Mouse (Mus musculus) stomach, embryonic 15.5 days (tissue): ENCODE data around the gene Pheta1. TPM values are rescaled to one million over a fixed set of nuclear protein-coding genes. Genes with fewer than 3 reads are reported as not detected.

Source experiments
- ATAC-seq: fragments of 200-750 bp; cut with Nextera tagmentation; 2 replicates; pipeline ENCODE4 v1.8.0; 2017; ENCODE audit warnings: low read depth, moderate number of reproducible peaks, moderate TSS enrichment; ENCODE audit not compliant: insufficient read depth, low FRiP score
- H3K27ac ChIP-seq: fragments of 300-500 bp; sonication (generic); 2 replicates; pipeline ENCODE4 v1.5.1; 2015; ENCODE audit warnings: mild to moderate bottlenecking, inconsistent platforms
- H3K27me3 ChIP-seq: fragments of 300-500 bp; sonication (generic); replicated peaks from 2 replicates; pipeline ENCODE4 v1.6.1; 2015; ENCODE audit warnings: inconsistent platforms
- H3K36me3 ChIP-seq: fragments of 300-500 bp; sonication (generic); 2 replicates; pipeline ENCODE4 v1.6.1; 2015; ENCODE audit warnings: inconsistent platforms
- H3K4me1 ChIP-seq: fragments of 300-500 bp; sonication (generic); 2 replicates; pipeline ENCODE4 v1.6.1; 2015; ENCODE audit warnings: inconsistent platforms
- H3K4me2 ChIP-seq: fragments of 300-500 bp; sonication (generic); 2 replicates; pipeline ENCODE4 v1.6.1; 2015; ENCODE audit warnings: mild to moderate bottlenecking, inconsistent platforms
- H3K4me3 ChIP-seq: fragments of 300-500 bp; sonication (generic); replicated peaks from 2 replicates; pipeline ENCODE4 v1.5.1; 2015; ENCODE audit warnings: inconsistent platforms
- H3K9ac ChIP-seq: fragments of 300-500 bp; sonication (generic); 2 replicates; pipeline ENCODE4 v1.6.1; 2015; ENCODE audit warnings: inconsistent platforms
- H3K9me3 ChIP-seq: fragments of 300-500 bp; sonication (generic); 2 replicates; pipeline ENCODE4 v1.6.1; 2016; ENCODE audit warnings: inconsistent platforms
- WGBS: fragments of 180-500 bp; shearing (Covaris S2); methylation state at CpG from one replicate; pipeline ENCODE4 v1.1.7; 2015; 5-methylcytosine and 5-hydroxymethylcytosine counted together
- microRNA-seq: library from miRNA; unstranded; fragments of <30 nt; microRNA quantifications from one replicate; pipeline ENCODE4, GENCODE M21; 2016
- polyA plus RNA-seq: library from polyadenylated mRNA; unstranded; fragments of >200 nt; fragmentation: Nextera tagmentation; extraction: Ambion mirVana; gene quantifications from 2 replicates; pipeline ENCODE4 v1.2.1, GENCODE M21; 2015

The Pheta1 gene
- polyA plus RNA-seq, 1 experiment from 2014 or later = 23.7 TPM

DNA sequence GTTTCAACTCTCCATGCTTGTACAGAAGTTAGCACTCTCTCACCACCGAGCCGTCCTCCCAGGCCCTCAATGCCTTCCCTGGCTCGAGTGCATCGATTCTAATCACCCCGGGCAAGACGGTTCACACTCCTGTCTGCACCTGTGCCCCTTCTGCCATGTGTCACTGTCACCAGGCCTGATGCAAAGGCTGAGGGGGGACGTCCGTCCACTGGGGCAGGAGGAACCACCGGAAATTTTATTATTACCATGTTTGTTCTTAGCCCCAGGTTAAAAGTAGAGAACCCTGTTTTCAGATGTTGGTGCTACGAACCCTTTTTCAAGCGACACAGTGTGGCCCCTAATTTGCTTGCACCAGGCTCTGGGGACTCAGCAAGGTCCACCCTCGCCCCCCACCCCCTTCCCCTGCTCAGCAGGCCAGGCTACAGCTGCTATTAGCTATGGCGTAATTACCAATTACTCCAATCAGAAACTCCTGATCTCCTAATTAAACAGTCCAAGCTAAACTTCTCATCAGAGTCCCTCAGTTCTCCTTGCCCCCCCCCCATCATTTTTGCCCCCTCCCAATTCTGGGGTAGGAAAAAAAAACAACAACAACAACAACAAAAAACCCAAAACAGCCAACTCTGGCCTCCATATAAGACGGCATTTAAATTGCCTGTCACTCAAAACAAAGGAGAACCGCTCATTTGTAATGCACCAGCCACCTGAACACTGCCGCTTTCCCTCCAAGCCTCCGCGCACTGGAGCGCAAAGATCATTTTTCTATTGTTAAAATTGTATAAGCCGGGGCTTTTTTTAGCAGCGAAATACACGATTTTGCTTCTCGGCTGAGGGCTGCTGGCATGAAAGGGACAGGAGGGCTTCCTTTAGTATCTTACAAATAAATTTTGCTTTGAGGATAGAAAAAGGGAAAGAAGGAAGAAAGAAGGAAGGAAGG is 54.3 kb downstream of the Pheta1 start:
- ATAC-seq = no peak
- no peaks in the 10 kb centered on the region for H3K36me3 ChIP-seq
- no peak overlapping the region for H3K4me2 ChIP-seq
- H3K4me3 ChIP-seq = no peak overlapping the region
- H3K9me3 ChIP-seq = no peaks in the 10 kb centered on the region
- no peaks in the 10 kb centered on the region for H3K4me1 ChIP-seq
- no peak overlapping the region for H3K9ac ChIP-seq
- 59% methylated on average over 23 of the region's 23 CpGs for whole genome bisulfite sequencing
- no peaks in the 10 kb centered on the region for H3K27me3 ChIP-seq
- H3K27ac ChIP-seq = no peak overlapping the region

Small RNA genes within 50 kb of the gene (microRNA-seq; reads per million reads assigned to microRNA genes)
- gene Mir7031 = 0.97 reads per million

Other genes with a start within 250 kb of the Pheta1 start
- gene Acad12, start 230.0 kb upstream of the Pheta1 start, polyA plus RNA-seq = 2.3 and 3.6 TPM in 2 replicates
- gene Acad10, start 188.5 kb upstream of the Pheta1 start, polyA plus RNA-seq = 3.1 and 3.3 TPM in 2 replicates
- 37.6 and 38.1 TPM in 2 replicates for gene Brap, start 188.4 kb upstream of the Pheta1 start, polyA plus RNA-seq
- 63.4 and 70.5 TPM in 2 replicates for gene Atxn2, start 137.6 kb upstream of the Pheta1 start, polyA plus RNA-seq
- 15.7 and 16.0 TPM in 2 replicates for gene Sh2b3, start 11.3 kb upstream of the Pheta1 start, polyA plus RNA-seq
- gene Cux2, start 201.1 kb downstream of the Pheta1 start, polyA plus RNA-seq = 5.8 and 6.2 TPM in 2 replicates